Mouse (Mus musculus): Measurements from ENCODE around the gene Btbd1. TPM values are rescaled to one million over a fixed set of nuclear protein-coding genes. Genes with fewer than 3 reads are reported as not detected.
A peak's percentile ranks its signal among the peaks of the same experiment; 100 is the strongest.

Btbd1 gene
- polyA plus RNA-seq, 1 experiment from 2014 or later = 62.1 TPM

- Histone ChIP-seq H3K27ac (ENCODE audit: low read length) (peak overlapping the region; percentile 20; the same call in 1 of the 2 replicates), H3K4me1 (ENCODE audit: insufficient read depth, low read length) (peaks cover 17% of the 10 kb centered on the region), H3K4me2 (replicated peaks; ENCODE audit: low read depth, low read length) (no peak overlapping the region), H3K27me3 (ENCODE audit: insufficient read depth, low read length) (peaks cover 9% of the 10 kb centered on the region; the same call in 1 of the 2 replicates), H3K4me3 (ENCODE audit: low read length) (no peak overlapping the region), H3K9ac (replicated peaks; ENCODE audit: low read length) (no peak overlapping the region), H3K36me3 (ENCODE audit: insufficient read depth, low read length) (no peaks in the 10 kb centered on the region), H3K9me3 (ENCODE audit: low read length) (no peaks in the 10 kb centered on the region)
- WGBS = 70% methylated on average over 24 of the region's 24 CpGs
- no peak for ATAC-seq (ENCODE audit: low FRiP score, low TSS enrichment)
Observed at GRCm38 (mm10) chr7:81862587-81863583, 33.7 kb upstream of the Btbd1 start.

GRCm38 (mm10) chr7:81861921-81862320, 32.7 kb upstream of the Btbd1 start:
- Histone ChIP-seq H3K36me3 (ENCODE audit: insufficient read depth, low read length) (no peaks in the 10 kb centered on the region), H3K9me3 (ENCODE audit: low read length) (no peaks in the 10 kb centered on the region), H3K9ac (replicated peaks; ENCODE audit: low read length) (no peak overlapping the region), H3K27ac (ENCODE audit: low read length) (no peak overlapping the region), H3K4me1 (ENCODE audit: insufficient read depth, low read length) (peaks cover 17% of the 10 kb centered on the region), H3K4me2 (replicated peaks; ENCODE audit: low read depth, low read length) (no peak overlapping the region), H3K4me3 (ENCODE audit: low read length) (no peak overlapping the region), H3K27me3 (ENCODE audit: insufficient read depth, low read length) (peaks cover 16% of the 10 kb centered on the region; the same call in 1 of the 2 replicates)
- 79% methylated on average over 4 of the region's 4 CpGs for WGBS
- ATAC-seq (ENCODE audit: low FRiP score, low TSS enrichment) = no peak

- H3K4me1 ChIP-seq (ENCODE audit: insufficient read depth, low read length) = peaks cover 17% of the 10 kb centered on the region
- H3K4me3 ChIP-seq (ENCODE audit: low read length) = no peak overlapping the region
- H3K27ac ChIP-seq (ENCODE audit: low read length) = no peak overlapping the region
- no peak for ATAC-seq (ENCODE audit: low FRiP score, low TSS enrichment)
- peaks cover 16% of the 10 kb centered on the region; the same call in 1 of the 2 replicates for H3K27me3 ChIP-seq (ENCODE audit: insufficient read depth, low read length)
- H3K9me3 ChIP-seq (ENCODE audit: low read length) = no peaks in the 10 kb centered on the region
- H3K9ac ChIP-seq (replicated peaks; ENCODE audit: low read length) = no peak overlapping the region
- 93% methylated on average over 2 of the region's 2 CpGs for WGBS
- no peak overlapping the region for H3K4me2 ChIP-seq (replicated peaks; ENCODE audit: low read depth, low read length)
- H3K36me3 ChIP-seq (ENCODE audit: insufficient read depth, low read length) = no peaks in the 10 kb centered on the region
Observed at GRCm38 (mm10) chr7:81861461-81861860, 32.2 kb upstream of the Btbd1 start.

GRCm38 (mm10) chr7:81860996-81861395, 31.8 kb upstream of the Btbd1 start:
- Histone ChIP-seq H3K27me3 (ENCODE audit: insufficient read depth, low read length) (peaks cover 16% of the 10 kb centered on the region; the same call in 1 of the 2 replicates), H3K9ac (replicated peaks; ENCODE audit: low read length) (no peak overlapping the region), H3K4me1 (ENCODE audit: insufficient read depth, low read length) (peaks cover 17% of the 10 kb centered on the region), H3K27ac (ENCODE audit: low read length) (no peak overlapping the region), H3K9me3 (ENCODE audit: low read length) (no peaks in the 10 kb centered on the region), H3K4me2 (replicated peaks; ENCODE audit: low read depth, low read length) (no peak overlapping the region), H3K36me3 (ENCODE audit: insufficient read depth, low read length) (no peaks in the 10 kb centered on the region), H3K4me3 (ENCODE audit: low read length) (no peak overlapping the region)
- no peak for ATAC-seq (ENCODE audit: low FRiP score, low TSS enrichment)
- 63% methylated on average over 5 of the region's 5 CpGs for WGBS

- Histone ChIP-seq H3K27ac (ENCODE audit: low read length) (peak overlapping the region; percentile 43), H3K9ac (replicated peaks; ENCODE audit: low read length) (no peak overlapping the region)
- peak; percentile 24; the same call in 1 of the 2 replicates for ATAC-seq (ENCODE audit: low FRiP score, low TSS enrichment)
Observed at GRCm38 (mm10) chr7:81860071-81860470, 30.8 kb upstream of the Btbd1 start.

GRCm38 (mm10) chr7:81858968-81859721, 29.9 kb upstream of the Btbd1 start, which contains the start of gene Tm6sf1:
Gene Tm6sf1, plus strand, starts transcription at chr7:81859001.
- ATAC-seq (ENCODE audit: low FRiP score, low TSS enrichment) = peak; percentile 77
- Histone ChIP-seq H3K4me3 (ENCODE audit: low read length) (peak within 1 kb of the TSS; percentile 70), H3K27me3 (ENCODE audit: insufficient read depth, low read length) (peaks cover 16% of the 10 kb centered on the region; the same call in 1 of the 2 replicates), H3K9ac (replicated peaks; ENCODE audit: low read length) (peak within 1 kb of the TSS; percentile 72), H3K36me3 (ENCODE audit: insufficient read depth, low read length) (no peaks in the 10 kb centered on the region), H3K4me2 (replicated peaks; ENCODE audit: low read depth, low read length) (peak within 1 kb of the TSS; percentile 91), H3K27ac (ENCODE audit: low read length) (peak within 1 kb of the TSS; percentile 43), H3K9me3 (ENCODE audit: low read length) (no peaks in the 10 kb centered on the region), H3K4me1 (ENCODE audit: insufficient read depth, low read length) (peaks cover 17% of the 10 kb centered on the region)
- under 1% methylated on average over 64 of the region's 64 CpGs for WGBS

More at GRCm38 (mm10) chr7:81860071-81860470, 30.8 kb upstream of the Btbd1 start:
- H3K4me3 ChIP-seq (ENCODE audit: low read length) = peak overlapping the region; percentile 70
- no peaks in the 10 kb centered on the region for H3K9me3 ChIP-seq (ENCODE audit: low read length)
- H3K36me3 ChIP-seq (ENCODE audit: insufficient read depth, low read length) = no peaks in the 10 kb centered on the region
- peaks cover 17% of the 10 kb centered on the region for H3K4me1 ChIP-seq (ENCODE audit: insufficient read depth, low read length)
- peak overlapping the region; percentile 91 for H3K4me2 ChIP-seq (replicated peaks; ENCODE audit: low read depth, low read length)
- H3K27me3 ChIP-seq (ENCODE audit: insufficient read depth, low read length) = peaks cover 16% of the 10 kb centered on the region; the same call in 1 of the 2 replicates
- WGBS = 29% methylated on average over 11 of the region's 11 CpGs

GRCm38 (mm10) chr7:81858236-81858635, 29.0 kb upstream of the Btbd1 start:
- H3K27ac ChIP-seq (ENCODE audit: low read length) = no peak overlapping the region
- WGBS = 6% methylated on average over 9 of the region's 9 CpGs
- H3K4me1 ChIP-seq (ENCODE audit: insufficient read depth, low read length) = peaks cover 17% of the 10 kb centered on the region
- peaks cover 16% of the 10 kb centered on the region; the same call in 1 of the 2 replicates for H3K27me3 ChIP-seq (ENCODE audit: insufficient read depth, low read length)
- H3K36me3 ChIP-seq (ENCODE audit: insufficient read depth, low read length) = no peaks in the 10 kb centered on the region
- H3K4me3 ChIP-seq (ENCODE audit: low read length) = peak overlapping the region; percentile 70; the same call in 1 of the 2 replicates
- H3K9me3 ChIP-seq (ENCODE audit: low read length) = no peaks in the 10 kb centered on the region
- H3K9ac ChIP-seq (replicated peaks; ENCODE audit: low read length) = 0 out of 2 replicates have a peak overlapping the region, but pooled peaks have one; percentile 6
- ATAC-seq (ENCODE audit: low FRiP score, low TSS enrichment) = no peak
- peak overlapping the region; percentile 91 for H3K4me2 ChIP-seq (replicated peaks; ENCODE audit: low read depth, low read length)

- Histone ChIP-seq H3K4me2 (replicated peaks; ENCODE audit: low read depth, low read length) (no peak overlapping the region), H3K27ac (ENCODE audit: low read length) (no peak overlapping the region), H3K27me3 (ENCODE audit: insufficient read depth, low read length) (peaks cover 16% of the 10 kb centered on the region; the same call in 1 of the 2 replicates), H3K9me3 (ENCODE audit: low read length) (no peaks in the 10 kb centered on the region), H3K36me3 (ENCODE audit: insufficient read depth, low read length) (no peaks in the 10 kb centered on the region), H3K4me3 (ENCODE audit: low read length) (no peak overlapping the region), H3K9ac (replicated peaks; ENCODE audit: low read length) (no peak overlapping the region), H3K4me1 (ENCODE audit: insufficient read depth, low read length) (peaks cover 20% of the 10 kb centered on the region)
- no peak for ATAC-seq (ENCODE audit: low FRiP score, low TSS enrichment)
- 78% methylated on average over 4 of the region's 4 CpGs for WGBS
Observed at GRCm38 (mm10) chr7:81856221-81856620, 27.0 kb upstream of the Btbd1 start.

- WGBS = 93% methylated on average over 1 of the region's 1 CpGs
Observed at GRCm38 (mm10) chr7:81855694-81856093, 26.5 kb upstream of the Btbd1 start, which contains the start of gene Gm10160. Gene Gm10160, minus strand, starts transcription at chr7:81855794.

More at GRCm38 (mm10) chr7:81855694-81856093, 26.5 kb upstream of the Btbd1 start, which contains the start of gene Gm10160:
- Histone ChIP-seq H3K27me3 (ENCODE audit: insufficient read depth, low read length) (peaks cover 16% of the 10 kb centered on the region; the same call in 1 of the 2 replicates), H3K4me1 (ENCODE audit: insufficient read depth, low read length) (peaks cover 25% of the 10 kb centered on the region), H3K9ac (replicated peaks; ENCODE audit: low read length) (no peak within 1 kb of the TSS), H3K27ac (ENCODE audit: low read length) (no peak within 1 kb of the TSS), H3K4me2 (replicated peaks; ENCODE audit: low read depth, low read length) (no peak within 1 kb of the TSS), H3K4me3 (ENCODE audit: low read length) (no peak within 1 kb of the TSS), H3K36me3 (ENCODE audit: insufficient read depth, low read length) (no peaks in the 10 kb centered on the region), H3K9me3 (ENCODE audit: low read length) (no peaks in the 10 kb centered on the region)
- no peak for ATAC-seq (ENCODE audit: low FRiP score, low TSS enrichment)

Measured in kidney, embryonic 16.5 days (tissue).